Mouse (Mus musculus): Measurements from ENCODE around the gene Elmo1. TPM values are rescaled to one million over a fixed set of nuclear protein-coding genes. Genes with fewer than 3 reads are reported as not detected.

Gene Elmo1
- polyA plus RNA-seq, 1 experiment from 2014 or later: 49.5 TPM

GRCm38 (mm10) chr13:20555853-20556452, 465.6 kb downstream of the Elmo1 start:
- H3K4me3 ChIP-seq (ENCODE audit: low read depth, low read length): no peak overlapping the region
- no peak overlapping the region for H3K27ac ChIP-seq (ENCODE audit: low read depth, low read length)
- no peak overlapping the region for H3K4me2 ChIP-seq (ENCODE audit: low read depth, low read length)
- WGBS: 89% methylated on average over 4 of the region's 4 CpGs
- H3K9ac ChIP-seq (replicated peaks; ENCODE audit: low read depth, low read length): no peak overlapping the region
- no peaks in the 10 kb centered on the region for H3K9me3 ChIP-seq (ENCODE audit: control insufficient read depth, low read length)
- ATAC-seq (ENCODE audit: low read depth): no peak
- no peaks in the 10 kb centered on the region for H3K27me3 ChIP-seq (ENCODE audit: control insufficient read depth, insufficient read depth, low read length)
- no peaks in the 10 kb centered on the region for H3K36me3 ChIP-seq (ENCODE audit: control insufficient read depth, insufficient read depth, low read length)
- H3K4me1 ChIP-seq (ENCODE audit: control insufficient read depth, insufficient read depth, low read length): no peaks in the 10 kb centered on the region

- 87% methylated on average over 10 of the region's 10 CpGs for WGBS
- Histone ChIP-seq H3K9me3 (ENCODE audit: control insufficient read depth, low read length) (no peaks in the 10 kb centered on the region), H3K9ac (replicated peaks; ENCODE audit: low read depth, low read length) (no peak overlapping the region), H3K36me3 (ENCODE audit: control insufficient read depth, insufficient read depth, low read length) (no peaks in the 10 kb centered on the region), H3K4me2 (ENCODE audit: low read depth, low read length) (no peak overlapping the region), H3K4me3 (ENCODE audit: low read depth, low read length) (no peak overlapping the region), H3K27ac (ENCODE audit: low read depth, low read length) (no peak overlapping the region), H3K4me1 (ENCODE audit: control insufficient read depth, insufficient read depth, low read length) (no peaks in the 10 kb centered on the region), H3K27me3 (ENCODE audit: control insufficient read depth, insufficient read depth, low read length) (no peaks in the 10 kb centered on the region)
- peak; percentile 29; the same call in 1 of the 2 replicates for ATAC-seq (ENCODE audit: low read depth)
Measured at GRCm38 (mm10) chr13:20556739-20557138, 466.3 kb downstream of the Elmo1 start.

- no peaks in the 10 kb centered on the region for H3K4me1 ChIP-seq (ENCODE audit: control insufficient read depth, insufficient read depth, low read length)
- 54% methylated on average over 8 of the region's 8 CpGs for WGBS
- H3K4me3 ChIP-seq (ENCODE audit: low read depth, low read length): no peak overlapping the region
- ATAC-seq (ENCODE audit: low read depth): no peak
- no peaks in the 10 kb centered on the region for H3K27me3 ChIP-seq (ENCODE audit: control insufficient read depth, insufficient read depth, low read length)
- no peaks in the 10 kb centered on the region for H3K36me3 ChIP-seq (ENCODE audit: control insufficient read depth, insufficient read depth, low read length)
- no peak overlapping the region for H3K4me2 ChIP-seq (ENCODE audit: low read depth, low read length)
- H3K9me3 ChIP-seq (ENCODE audit: control insufficient read depth, low read length): no peaks in the 10 kb centered on the region
- H3K27ac ChIP-seq (ENCODE audit: low read depth, low read length): no peak overlapping the region
- H3K9ac ChIP-seq (replicated peaks; ENCODE audit: low read depth, low read length): no peak overlapping the region
Measured at GRCm38 (mm10) chr13:20557156-20557555, 466.8 kb downstream of the Elmo1 start.

- ATAC-seq (ENCODE audit: low read depth): no peak
Measured at GRCm38 (mm10) chr13:20558376-20558775, 468.0 kb downstream of the Elmo1 start.

GRCm38 (mm10) chr13:20564414-20564813, 474.0 kb downstream of the Elmo1 start:
- WGBS: 87% methylated on average over 9 of the region's 9 CpGs
- no peaks in the 10 kb centered on the region for H3K36me3 ChIP-seq (ENCODE audit: control insufficient read depth, insufficient read depth, low read length)
- no peak overlapping the region for H3K9ac ChIP-seq (replicated peaks; ENCODE audit: low read depth, low read length)
- H3K4me2 ChIP-seq (ENCODE audit: low read depth, low read length): no peak overlapping the region
- H3K27me3 ChIP-seq (ENCODE audit: control insufficient read depth, insufficient read depth, low read length): no peaks in the 10 kb centered on the region
- no peak overlapping the region for H3K27ac ChIP-seq (ENCODE audit: low read depth, low read length)
- no peak overlapping the region for H3K4me3 ChIP-seq (ENCODE audit: low read depth, low read length)
- H3K9me3 ChIP-seq (ENCODE audit: control insufficient read depth, low read length): no peaks in the 10 kb centered on the region
- H3K4me1 ChIP-seq (ENCODE audit: control insufficient read depth, insufficient read depth, low read length): no peaks in the 10 kb centered on the region
- ATAC-seq (ENCODE audit: low read depth): no peak

More at GRCm38 (mm10) chr13:20558376-20558775, 468.0 kb downstream of the Elmo1 start:
- no peaks in the 10 kb centered on the region for H3K36me3 ChIP-seq (ENCODE audit: control insufficient read depth, insufficient read depth, low read length)
- no peaks in the 10 kb centered on the region for H3K9me3 ChIP-seq (ENCODE audit: control insufficient read depth, low read length)
- no peak overlapping the region for H3K4me3 ChIP-seq (ENCODE audit: low read depth, low read length)
- WGBS: 86% methylated on average over 2 of the region's 2 CpGs
- no peaks in the 10 kb centered on the region for H3K27me3 ChIP-seq (ENCODE audit: control insufficient read depth, insufficient read depth, low read length)
- H3K4me2 ChIP-seq (ENCODE audit: low read depth, low read length): no peak overlapping the region
- no peak overlapping the region for H3K27ac ChIP-seq (ENCODE audit: low read depth, low read length)
- no peaks in the 10 kb centered on the region for H3K4me1 ChIP-seq (ENCODE audit: control insufficient read depth, insufficient read depth, low read length)
- no peak overlapping the region for H3K9ac ChIP-seq (replicated peaks; ENCODE audit: low read depth, low read length)

- Histone ChIP-seq H3K27ac (ENCODE audit: low read depth, low read length) (no peak overlapping the region), H3K4me2 (ENCODE audit: low read depth, low read length) (no peak overlapping the region), H3K27me3 (ENCODE audit: control insufficient read depth, insufficient read depth, low read length) (no peaks in the 10 kb centered on the region), H3K9ac (replicated peaks; ENCODE audit: low read depth, low read length) (no peak overlapping the region), H3K4me1 (ENCODE audit: control insufficient read depth, insufficient read depth, low read length) (no peaks in the 10 kb centered on the region), H3K9me3 (ENCODE audit: control insufficient read depth, low read length) (no peaks in the 10 kb centered on the region), H3K36me3 (ENCODE audit: control insufficient read depth, insufficient read depth, low read length) (0 out of 2 replicates have a peak, but pooled peaks cover 3% of the 10 kb centered on the region), H3K4me3 (ENCODE audit: low read depth, low read length) (no peak overlapping the region)
- WGBS: 90% methylated on average over 2 of the region's 2 CpGs
- ATAC-seq (ENCODE audit: low read depth): no peak
Measured at GRCm38 (mm10) chr13:20575186-20575585, 484.8 kb downstream of the Elmo1 start.

- Histone ChIP-seq H3K27me3 (ENCODE audit: control insufficient read depth, insufficient read depth, low read length) (no peaks in the 10 kb centered on the region), H3K36me3 (ENCODE audit: control insufficient read depth, insufficient read depth, low read length) (no peaks in the 10 kb centered on the region; the same call in 1 of the 2 replicates), H3K27ac (ENCODE audit: low read depth, low read length) (no peak overlapping the region), H3K9me3 (ENCODE audit: control insufficient read depth, low read length) (no peaks in the 10 kb centered on the region), H3K9ac (replicated peaks; ENCODE audit: low read depth, low read length) (no peak overlapping the region), H3K4me1 (ENCODE audit: control insufficient read depth, insufficient read depth, low read length) (no peaks in the 10 kb centered on the region), H3K4me3 (ENCODE audit: low read depth, low read length) (no peak overlapping the region), H3K4me2 (ENCODE audit: low read depth, low read length) (no peak overlapping the region)
- 77% methylated on average over 4 of the region's 4 CpGs for WGBS
- ATAC-seq (ENCODE audit: low read depth): no peak
Measured at GRCm38 (mm10) chr13:20585868-20586267, 495.5 kb downstream of the Elmo1 start.

- ATAC-seq (ENCODE audit: low read depth): no peak
- WGBS: 89% methylated on average over 3 of the region's 3 CpGs
- H3K4me2 ChIP-seq (ENCODE audit: low read depth, low read length): no peak overlapping the region
- H3K4me1 ChIP-seq (ENCODE audit: control insufficient read depth, insufficient read depth, low read length): no peaks in the 10 kb centered on the region
- no peaks in the 10 kb centered on the region; the same call in 1 of the 2 replicates for H3K36me3 ChIP-seq (ENCODE audit: control insufficient read depth, insufficient read depth, low read length)
- no peak overlapping the region for H3K27ac ChIP-seq (ENCODE audit: low read depth, low read length)
- H3K27me3 ChIP-seq (ENCODE audit: control insufficient read depth, insufficient read depth, low read length): no peaks in the 10 kb centered on the region
- H3K9me3 ChIP-seq (ENCODE audit: control insufficient read depth, low read length): no peaks in the 10 kb centered on the region
- H3K4me3 ChIP-seq (ENCODE audit: low read depth, low read length): no peak overlapping the region
- no peak overlapping the region for H3K9ac ChIP-seq (replicated peaks; ENCODE audit: low read depth, low read length)
Measured at GRCm38 (mm10) chr13:20586462-20586861, 496.1 kb downstream of the Elmo1 start.

GRCm38 (mm10) chr13:20590983-20591382, 500.6 kb downstream of the Elmo1 start:
- no peaks in the 10 kb centered on the region for H3K9me3 ChIP-seq (ENCODE audit: control insufficient read depth, low read length)
- H3K4me3 ChIP-seq (ENCODE audit: low read depth, low read length): no peak overlapping the region
- H3K4me2 ChIP-seq (ENCODE audit: low read depth, low read length): no peak overlapping the region
- H3K27ac ChIP-seq (ENCODE audit: low read depth, low read length): no peak overlapping the region
- H3K9ac ChIP-seq (replicated peaks; ENCODE audit: low read depth, low read length): no peak overlapping the region
- H3K27me3 ChIP-seq (ENCODE audit: control insufficient read depth, insufficient read depth, low read length): no peaks in the 10 kb centered on the region
- no peaks in the 10 kb centered on the region for H3K4me1 ChIP-seq (ENCODE audit: control insufficient read depth, insufficient read depth, low read length)
- WGBS: 81% methylated on average over 4 of the region's 4 CpGs
- ATAC-seq (ENCODE audit: low read depth): no peak
- no peaks in the 10 kb centered on the region; the same call in 1 of the 2 replicates for H3K36me3 ChIP-seq (ENCODE audit: control insufficient read depth, insufficient read depth, low read length)
